Mouse (Mus musculus): ENCODE measurements at regions not wholly inside any gene's neighbourhood (a gene's known extent, or its start where the extent isn't known, plus 50 kb on each side); places are given as distances from the start of the nearest gene placed in this dataset.
A peak's percentile ranks its signal among the peaks of the same experiment; 100 is the strongest.

DNA sequence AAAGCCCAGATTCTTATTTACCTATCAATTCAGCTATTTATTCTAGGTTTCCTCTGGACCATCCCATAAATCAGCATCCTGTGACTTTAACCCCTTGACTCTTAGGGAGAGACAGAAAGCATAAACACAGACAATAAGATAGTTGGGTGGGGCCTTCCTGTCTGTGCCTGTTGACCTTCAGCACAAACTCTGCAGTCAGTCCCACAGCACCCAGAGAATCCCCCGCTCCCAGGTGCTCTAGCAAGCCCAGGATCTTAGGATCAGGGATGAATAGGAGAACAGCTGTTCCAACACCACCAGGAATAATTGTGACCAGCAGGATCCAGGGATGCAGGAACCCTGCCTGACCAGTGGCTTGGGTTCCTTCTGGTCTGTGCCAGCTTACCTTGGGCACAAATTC lies 107.8 kb downstream of the Basp1 start:
- DNase-seq, result no peak

DNA sequence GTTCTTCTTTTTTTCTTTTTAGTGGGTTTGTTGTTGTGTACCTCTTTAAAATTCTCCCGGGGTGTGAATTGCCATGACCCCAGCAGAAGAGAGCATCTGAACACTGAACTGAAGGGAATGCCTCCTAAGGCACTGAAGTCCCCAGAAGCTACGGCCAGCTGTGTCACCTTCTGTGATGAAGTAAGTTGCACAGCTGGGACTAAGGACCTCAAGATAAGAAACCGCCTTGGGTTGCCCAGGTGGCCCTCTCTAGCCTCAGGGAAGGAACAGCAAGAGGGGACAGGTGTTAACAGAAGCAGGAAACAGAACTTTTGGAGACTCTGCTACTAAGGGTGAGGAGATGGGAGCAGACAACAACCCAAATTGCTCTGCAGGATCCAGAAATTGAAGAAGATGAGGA lies 110.2 kb downstream of the Basp1 start:
- no peak for DNase-seq

DNA sequence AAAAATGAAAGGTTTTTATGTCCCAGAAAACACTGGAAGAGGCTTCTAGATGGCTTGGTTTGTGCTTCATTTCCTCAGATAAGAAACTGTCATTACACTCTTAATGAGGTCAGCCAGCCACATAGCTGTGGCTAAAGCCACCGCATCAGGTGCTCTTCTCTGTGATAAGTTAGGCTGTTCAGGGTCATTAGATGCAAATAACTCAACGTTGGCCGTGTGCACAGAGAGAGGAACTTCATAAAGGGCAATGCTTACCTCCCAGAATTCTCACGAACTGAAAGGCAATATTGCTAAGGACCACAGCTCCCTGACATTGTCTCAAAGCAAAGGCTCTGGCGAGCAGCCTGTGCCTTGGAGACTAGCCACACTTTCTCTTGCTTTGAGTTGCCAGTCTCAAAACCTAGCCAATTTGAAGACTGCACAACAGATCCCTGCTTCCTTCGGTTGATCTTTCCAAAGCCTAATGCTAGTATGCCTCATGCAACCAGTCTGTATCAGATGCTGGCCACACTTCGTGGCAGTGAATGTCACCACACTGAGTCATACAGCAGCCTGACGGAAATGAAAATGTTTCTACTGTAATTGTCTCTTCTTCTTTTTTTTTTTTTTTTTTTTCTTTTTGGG lies 110.8 kb downstream of the Basp1 start:
- peak; percentile 10 for DNase-seq

DNA sequence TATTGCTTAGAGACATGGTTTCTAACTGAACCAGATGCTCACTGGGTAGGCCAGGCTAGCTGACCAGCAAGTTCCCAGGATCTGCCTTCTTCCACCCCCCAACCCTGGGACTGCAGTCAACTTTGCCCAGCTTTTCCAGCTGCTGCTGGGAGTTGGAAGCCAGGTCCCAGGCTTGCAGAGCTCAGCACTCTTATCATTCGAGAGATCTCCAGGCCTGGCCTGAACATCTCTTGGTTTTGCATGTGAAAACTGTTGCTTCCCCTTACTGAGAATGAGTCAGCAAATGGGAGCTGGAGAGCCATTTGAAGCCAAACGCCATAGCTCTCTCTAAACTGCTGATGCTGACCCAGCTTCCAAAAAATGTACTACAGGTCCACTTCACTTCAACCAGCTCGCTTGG lies 111.8 kb downstream of the Basp1 start:
- no peak for DNase-seq

DNA sequence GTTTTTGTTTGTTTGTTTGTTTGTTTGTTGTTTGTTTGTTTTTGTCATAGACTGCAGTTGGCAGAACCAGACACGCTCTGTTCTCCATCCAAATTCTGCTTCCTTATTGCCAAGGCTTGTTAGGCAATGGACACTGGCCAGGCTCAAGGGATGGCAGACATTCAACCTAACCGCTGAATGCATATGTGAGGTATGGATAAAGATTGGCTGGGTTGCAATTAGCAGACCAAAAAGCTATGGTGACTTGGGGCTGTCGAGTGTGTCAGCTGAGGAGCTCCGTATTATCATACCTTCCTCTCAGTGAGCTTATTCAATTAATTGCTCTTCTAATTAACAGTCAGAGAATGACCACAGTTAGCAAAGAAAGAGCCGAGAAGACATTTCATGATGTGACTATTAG lies 116.3 kb downstream of the Basp1 start:
- DNase-seq, result no peak

DNA sequence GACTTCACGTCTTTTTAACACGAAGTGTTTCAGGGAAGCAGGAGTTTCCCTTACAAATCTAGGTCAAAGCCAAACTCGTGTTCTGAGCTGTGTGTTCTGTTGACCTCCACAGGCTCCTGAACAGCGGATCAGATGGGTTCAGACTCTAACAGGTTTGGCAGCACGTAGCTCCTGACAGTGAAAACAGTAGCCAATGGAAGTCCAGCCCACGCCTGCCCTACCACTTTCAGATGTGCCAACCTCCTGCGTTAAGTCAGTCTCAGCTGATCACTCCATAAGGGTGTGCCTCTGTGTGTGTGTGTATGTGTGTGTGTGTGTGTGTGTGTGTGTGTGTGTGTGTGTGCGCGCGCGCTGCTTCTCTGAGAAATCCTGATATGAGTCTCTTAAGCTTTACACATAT lies 116.8 kb downstream of the Basp1 start:
- no peak for DNase-seq

DNA sequence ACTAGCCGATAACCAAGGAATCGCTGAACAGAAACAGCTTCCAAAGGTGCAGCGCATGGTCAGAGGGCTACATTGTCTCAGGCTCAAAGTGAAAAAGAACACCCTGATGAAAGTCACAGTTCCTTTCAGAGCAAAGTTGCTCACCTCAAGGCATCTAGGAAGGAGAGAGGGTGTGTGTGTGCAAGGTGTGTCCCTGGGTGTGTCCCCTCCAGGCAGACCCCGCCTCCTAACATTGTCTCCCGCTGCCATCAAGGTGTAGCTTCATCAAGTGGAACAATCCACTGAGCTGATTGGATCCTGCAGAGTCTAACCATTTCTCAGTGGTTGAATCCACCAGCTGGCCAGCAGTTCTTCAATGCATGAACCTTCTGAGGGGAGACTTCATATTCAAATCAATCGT lies 117.8 kb downstream of the Basp1 start:
- DNase-seq, result no peak

DNA sequence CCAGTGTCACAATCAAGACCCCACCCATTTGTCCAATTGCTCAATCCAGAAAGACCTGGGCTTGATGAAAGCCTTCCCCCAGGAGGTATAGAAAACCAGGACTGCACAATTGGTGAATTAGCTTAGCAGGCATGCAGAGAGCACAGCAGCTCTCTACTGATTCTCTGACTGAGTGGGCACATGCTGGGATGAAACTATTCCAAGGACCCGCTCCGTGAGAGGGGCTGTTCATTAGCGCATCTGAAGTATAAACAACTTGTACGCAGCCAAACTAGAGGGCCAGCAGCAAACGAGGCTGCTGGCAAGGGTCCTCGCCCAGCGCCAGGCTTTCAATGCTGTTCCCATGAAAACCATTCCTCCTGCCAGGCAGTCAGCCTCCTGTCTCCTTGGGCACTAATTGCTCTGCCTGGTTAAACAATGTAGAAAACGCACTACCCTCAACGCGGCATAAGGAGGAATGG lies 122.3 kb downstream of the Basp1 start:
- peak; percentile 70 for DNase-seq

DNA sequence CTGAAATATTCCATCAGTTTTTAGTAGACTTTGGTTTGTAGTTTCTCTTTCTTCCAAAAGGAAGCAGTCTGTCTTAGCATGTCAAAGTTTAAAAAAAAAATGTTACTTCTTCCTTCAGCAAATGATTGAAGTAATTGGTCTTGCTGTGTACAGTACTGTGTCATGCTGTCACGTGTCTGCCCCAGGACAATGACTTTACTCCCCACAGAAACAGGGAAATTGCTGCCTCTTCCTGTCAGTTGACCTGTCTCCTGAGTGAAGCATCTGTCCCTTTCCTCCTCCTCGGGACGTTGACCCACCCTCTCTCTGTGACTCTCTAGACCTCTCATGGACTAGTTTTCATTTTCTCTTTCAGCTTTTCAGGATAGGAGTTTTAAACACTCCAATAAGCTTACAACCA lies 125.7 kb downstream of the Basp1 start:
- DNase-seq, result no peak

DNA sequence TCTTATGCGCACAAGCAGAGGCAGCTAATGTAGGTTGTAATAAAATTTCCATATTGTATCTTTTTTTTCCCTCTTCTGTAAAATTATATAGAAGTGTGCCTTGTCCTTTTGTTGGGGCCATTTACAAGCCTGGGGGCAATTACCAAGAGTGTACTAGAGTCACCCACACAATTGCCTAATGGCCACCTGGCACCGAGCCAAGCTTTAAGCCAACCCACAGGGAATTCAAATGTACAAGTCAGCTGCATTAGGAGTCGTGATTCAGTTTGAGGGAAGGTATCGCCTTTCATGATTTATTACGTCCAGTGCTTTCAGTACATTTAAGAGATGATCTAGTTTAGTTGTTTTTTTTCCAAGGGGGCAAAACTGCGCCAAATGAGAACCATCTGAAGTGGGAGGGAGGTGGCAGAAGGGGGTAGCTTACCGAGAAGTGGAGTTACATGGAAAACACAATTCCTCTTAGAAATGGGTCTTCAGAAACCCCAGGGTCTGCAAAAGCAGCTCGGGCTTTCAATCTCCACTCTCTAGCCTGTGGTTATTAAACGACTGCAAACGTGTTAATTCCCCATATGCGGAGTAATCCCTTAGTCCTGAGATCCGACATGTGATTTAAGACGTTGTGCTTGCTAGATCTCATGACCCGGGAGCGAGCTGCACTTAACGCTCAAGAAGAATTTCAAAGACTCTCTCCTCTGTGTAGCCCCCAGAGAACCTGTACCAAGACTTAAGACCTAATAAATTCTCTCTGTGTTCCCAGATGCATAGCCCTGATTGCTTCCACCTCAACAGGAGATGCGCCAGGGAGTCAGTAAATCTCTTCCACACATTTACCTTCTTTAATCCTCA lies 129.0 kb downstream of the Basp1 start:
- DNase-seq, result peak; percentile 86

DNA sequence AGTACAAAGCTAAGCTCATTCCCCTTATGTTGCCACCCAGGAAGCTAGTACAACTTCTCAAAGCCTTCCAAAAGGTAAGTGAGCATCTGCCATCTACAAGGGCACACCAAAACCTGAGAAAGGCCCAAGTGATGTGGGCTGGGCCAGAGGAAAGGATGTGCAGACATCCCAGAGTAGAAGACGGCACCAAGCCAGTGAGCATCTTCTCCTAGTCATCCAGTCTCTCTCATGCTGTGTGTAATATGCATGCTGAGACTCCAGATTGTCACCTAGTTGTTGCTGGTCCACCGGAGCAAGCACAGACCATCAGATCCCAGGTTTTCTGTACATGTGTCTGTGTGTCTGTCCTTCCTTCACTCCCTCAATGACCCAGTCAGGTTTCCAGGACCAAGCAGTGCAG lies 129.9 kb downstream of the Basp1 start:
- DNase-seq, result no peak

DNA sequence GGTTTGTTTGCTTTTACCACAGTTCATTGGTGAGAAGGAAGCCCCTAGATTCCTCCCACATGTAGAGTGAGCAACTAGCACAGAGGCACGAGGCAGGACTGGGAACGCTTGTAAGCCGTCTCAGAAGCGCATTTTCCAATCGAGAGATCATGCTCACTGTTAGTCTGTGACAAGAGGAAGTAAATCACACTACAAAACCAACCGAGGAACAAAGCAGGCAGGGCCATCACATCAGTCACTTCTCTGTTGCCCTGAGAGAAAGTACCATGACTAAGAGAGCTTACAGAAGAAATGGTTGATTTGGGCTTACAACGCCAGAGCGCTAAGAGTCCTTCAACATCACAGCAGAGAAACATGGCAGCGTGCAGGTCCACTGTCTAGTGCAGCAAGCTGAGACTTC lies 131.2 kb downstream of the Basp1 start:
- no peak for DNase-seq

DNA sequence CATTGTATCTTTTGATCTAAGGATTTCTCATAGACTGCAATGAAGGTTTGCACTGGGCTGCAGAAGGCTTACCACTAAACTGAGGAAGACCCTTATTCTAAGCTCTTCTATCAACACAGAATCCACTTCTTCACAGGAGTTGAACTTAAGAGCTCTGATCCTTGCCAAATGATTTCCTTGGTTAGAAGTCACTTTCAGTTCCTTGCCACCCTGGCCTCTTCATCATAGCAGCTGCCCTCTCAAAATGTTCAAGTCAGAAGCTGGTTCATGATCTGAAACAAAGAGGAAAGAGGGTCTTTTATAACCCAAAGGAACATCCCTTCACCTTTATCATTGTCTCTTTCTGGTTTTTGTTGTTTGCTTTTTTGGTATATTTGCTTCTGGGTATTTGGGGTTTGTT lies 131.6 kb downstream of the Basp1 start:
- DNase-seq, result no peak

DNA sequence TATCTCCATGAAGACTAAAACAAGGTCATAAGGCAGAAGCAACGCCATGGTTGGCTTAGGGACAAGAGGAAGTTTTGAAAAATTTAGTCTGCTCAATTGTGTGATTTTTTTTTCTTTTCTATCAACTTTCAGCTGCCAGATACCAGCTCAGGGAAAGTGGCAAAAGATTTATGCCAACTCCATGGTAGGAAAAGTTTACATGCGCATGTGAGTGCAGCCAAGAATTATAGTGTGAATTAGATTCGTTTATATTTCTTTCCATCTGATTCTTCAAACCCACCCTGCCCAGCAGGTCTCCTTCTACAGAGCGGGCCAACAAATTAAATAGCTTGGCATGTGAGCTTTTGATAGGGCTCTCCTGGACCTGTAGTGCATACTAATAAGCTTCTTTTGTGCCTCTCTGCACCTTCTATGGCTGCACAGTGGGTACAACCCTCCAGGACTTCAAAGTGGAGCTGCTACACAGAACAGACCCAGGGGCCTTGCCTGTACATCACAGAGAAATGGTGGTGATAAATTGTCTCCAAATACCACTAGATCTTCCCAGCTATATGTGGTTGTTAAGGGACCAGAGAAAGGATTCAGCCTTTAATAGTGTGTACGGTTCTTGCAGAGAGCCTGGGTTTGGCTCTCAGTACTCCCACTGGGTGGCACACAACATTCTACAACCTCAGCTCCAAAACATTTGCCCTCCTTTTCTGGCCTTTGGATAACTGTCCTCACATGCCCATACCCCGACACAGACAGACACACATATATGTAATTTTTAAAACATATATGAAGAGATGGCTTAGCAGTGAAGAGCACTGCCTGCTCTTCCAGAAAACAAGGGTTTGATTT lies 135.0 kb downstream of the Basp1 start:
- DNase-seq, result no peak

DNA sequence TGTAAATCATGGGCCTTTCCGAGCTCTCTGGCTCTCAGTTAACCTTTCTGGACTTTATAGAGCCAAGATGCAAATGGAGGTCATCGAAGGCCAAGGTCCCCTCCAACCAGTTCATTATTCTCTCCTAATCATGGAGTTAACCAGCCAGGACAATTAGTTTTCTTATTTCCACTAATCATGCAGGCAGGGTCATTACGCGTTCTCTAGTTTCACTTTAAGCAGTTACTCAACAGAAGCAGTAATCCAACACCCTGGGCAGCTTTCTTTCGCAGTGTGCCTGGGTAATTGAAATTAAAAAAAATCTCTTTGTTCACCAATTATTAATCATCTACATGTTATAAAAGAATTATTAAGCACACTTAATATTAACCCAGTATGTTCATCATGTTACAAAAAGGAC lies 137.3 kb downstream of the Basp1 start:
- DNase-seq, result peak; percentile 40

DNA sequence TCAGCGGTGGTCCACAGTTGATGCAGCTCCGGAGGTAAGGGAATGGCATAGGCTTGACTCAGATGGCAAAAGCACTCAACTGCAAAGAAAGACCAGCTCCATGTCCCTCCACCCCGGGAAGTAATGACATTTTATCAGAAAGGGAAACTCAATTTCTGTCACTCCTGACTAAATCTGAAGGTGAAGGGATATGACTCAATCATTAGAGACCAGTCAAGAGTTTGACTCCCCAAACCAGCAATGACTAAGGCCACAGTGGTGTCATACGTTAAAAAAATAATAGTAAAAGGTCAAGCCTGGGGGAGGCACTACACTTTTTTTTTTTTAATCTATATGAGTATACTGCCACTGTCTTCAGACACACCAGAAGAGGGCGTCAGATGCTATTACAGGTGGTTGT lies 141.7 kb downstream of the Basp1 start:
- DNase-seq, result no peak

DNA sequence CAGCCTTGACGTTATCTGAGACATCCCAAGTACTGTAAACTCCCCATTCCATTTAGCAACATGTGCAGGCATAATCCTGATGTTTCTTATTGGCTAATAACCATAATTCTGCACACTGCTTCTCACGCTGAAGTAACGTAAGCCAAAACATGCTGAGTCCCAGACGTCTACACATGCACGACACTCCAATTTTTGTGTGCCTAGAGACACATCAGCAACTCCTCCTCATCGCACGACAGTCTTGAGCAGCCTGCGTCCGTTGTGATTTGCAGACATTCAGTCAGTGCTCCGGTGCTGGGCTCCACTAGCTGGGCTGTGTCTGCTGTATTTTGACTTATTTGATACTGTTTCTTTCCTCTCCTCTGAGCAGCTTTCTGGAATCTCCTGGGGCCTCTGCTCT lies 143.2 kb downstream of the Basp1 start:
- no peak for DNase-seq

DNA sequence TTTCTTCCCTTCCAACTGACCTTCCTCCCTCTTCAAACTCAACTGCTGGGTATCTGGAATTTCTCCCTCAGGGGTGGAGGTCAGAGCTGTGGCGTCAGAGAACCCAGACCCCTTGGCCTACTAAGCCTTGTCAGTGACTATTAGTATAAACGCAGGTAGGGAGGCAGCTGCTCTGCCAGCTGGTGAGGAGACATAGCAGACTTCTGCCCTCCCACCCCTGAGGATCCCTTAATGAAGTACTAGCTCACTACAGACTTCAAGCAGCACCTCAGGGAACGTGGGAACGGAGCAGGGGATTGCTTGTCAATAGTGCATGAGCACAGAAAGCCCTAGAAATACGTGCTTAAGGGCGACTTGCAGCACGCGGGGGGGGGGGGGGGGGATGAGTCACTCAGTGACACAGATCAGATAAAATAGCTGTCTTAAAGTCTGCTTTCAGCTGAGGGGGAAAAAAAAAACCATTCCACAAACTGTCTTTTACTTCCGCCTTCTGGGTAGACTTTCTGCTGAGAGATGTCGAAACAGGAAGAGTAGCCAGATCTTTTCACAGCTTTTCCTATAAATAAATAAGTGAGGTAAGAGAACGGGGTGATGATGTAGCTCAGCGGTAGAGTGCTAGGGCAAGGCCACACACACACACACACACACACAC lies 144.1 kb downstream of the Basp1 start:
- DNase-seq, result peak; percentile 50

DNA sequence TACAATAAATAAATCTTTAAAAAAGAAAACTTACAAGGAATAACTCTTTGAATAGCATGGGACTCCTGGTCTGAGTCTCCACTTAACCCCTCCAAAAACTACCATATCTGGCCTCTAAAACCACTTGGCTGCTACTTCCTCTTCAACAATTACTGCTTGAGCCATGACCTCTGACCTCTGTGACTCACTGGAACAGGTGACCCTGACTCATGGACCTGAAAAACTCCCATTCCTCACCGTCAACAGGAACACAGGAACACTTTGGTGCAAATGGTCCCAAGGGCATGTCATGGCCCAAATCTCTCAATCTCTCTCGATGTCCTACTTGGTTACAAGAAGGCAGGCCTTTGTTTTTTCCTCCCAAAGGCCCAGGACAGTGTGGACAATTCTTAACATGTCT lies 145.1 kb downstream of the Basp1 start:
- DNase-seq, result no peak

DNA sequence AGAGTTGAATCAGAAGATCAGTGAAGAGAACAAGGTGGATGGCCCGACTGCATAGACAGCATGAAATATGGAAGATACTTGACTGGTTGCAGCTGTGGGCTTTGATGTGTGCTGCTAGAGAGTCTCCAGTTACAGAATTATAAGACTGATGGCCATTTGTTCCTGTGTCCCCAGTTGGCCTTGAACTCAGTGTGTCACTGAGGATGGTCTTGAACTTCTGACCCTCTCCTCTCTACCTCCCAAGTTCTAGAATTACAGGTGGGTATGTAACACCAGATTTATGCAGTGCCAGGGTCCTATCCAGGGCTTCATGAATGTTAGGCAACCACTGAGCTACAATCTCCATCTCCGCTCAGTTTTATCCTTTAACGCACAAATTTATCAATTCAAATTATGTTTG lies 146.1 kb downstream of the Basp1 start:
- DNase-seq, result no peak

DNA sequence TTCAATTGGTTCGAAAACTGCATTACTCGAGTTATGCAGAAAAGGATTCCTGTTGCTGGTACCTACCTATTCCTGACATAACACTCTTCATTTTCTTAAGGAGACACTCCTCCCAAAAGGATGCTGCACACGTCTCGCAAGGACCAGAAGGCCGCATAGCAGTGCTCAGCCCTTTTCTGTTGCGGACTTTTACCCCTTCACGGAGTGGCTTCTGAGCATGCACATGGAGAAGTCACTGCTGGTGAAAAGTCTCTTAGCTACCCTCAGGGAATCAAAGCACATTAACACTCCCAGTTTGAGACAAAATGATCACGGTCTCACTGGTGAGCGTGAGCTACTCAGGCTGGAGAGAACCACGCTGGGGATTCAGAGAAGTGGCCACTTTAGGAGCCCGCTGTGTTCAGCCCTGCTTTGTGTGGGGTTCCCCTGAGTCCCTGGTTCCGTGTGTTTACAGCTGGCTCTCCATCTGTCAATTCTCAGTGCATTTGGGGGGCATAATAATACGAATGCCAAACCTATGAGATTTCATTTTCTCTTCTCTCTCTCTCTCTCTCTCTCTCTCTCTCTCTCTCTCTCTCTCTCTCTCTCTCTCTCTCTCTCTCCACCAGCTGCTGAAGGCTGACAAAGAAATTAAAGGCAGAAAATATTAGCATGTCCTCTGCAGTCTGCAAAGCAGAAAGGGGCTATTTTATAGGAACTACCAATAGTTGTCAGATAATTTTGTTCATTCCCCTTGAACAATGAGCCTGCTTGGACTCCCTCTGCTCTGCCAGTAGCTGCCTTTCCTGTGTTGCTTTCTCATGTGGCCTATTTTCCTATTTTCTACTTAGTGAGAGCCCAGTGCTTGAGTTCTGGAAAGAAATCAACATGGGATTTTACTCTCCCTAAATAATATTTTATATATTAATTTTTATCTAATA lies 160.7 kb downstream of the Basp1 start:
- DNase-seq, result peak; percentile 23

DNA sequence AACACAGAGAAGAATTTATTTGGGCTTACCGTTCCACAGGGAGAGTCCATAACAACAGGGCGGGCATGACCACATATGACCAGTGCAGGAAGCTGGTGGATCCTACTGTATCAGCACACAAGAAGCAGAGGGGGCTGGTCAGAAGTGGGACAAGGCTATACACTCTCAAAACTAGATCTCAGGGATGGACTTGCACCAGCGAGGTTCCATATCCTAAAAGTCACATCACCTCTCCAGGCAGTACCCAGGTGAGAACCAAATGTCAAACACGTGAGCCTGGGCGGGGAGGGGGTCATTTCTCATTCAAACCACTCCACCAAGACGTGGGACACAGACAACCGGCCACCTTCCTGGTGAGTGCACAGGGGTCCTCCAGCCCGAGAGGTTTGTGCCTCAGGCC lies 167.9 kb downstream of the Basp1 start:
- no peak for DNase-seq

Data from retina, postnatal 1 day (tissue).